Mouse (Mus musculus) layer of hippocampus, adult 8-10 months (tissue): ENCODE measurements around the gene Phf5a. TPM values are rescaled to one million over a fixed set of nuclear protein-coding genes. Genes with fewer than 3 reads are reported as not detected.
"Not testable (repeated sequence)": the region's sequence is repeated elsewhere in the genome, so short reads cannot be mapped to it uniquely, and the experiment has no call there.

Source experiments
- DNase-seq, 2 experiments: peaks; one replicate each; pipeline ENCODE4 v3.0.0; 2022; ENCODE audit warnings: low spot score in 2 of 2
- total RNA-seq, 4 experiments: library from RNA; stranded (reverse); gene quantifications; 2 replicates each; pipeline ENCODE4 v1.2.4; 2022

Phf5a gene
- 10 to 100 TPM; 35.7 to 44.3 (median 36.7) TPM for total RNA-seq

- DNase-seq = peak; percentile 79 to 83
Observed at GRCm38 (mm10) chr15:81871604-81872261, at the start of gene Phf5a. Gene Phf5a (minus strand): TSS chr15:81871911.

GRCm38 (mm10) chr15:81921255-81921654 is 49.5 kb upstream of the Phf5a start:
- no peak for DNase-seq

GRCm38 (mm10) chr15:81920546-81921217 is 49.0 kb upstream of the Phf5a start:
- DNase-seq = peak in 1 of 2 experiments; percentile 55

- DNase-seq = no peak
Observed at GRCm38 (mm10) chr15:81919062-81919461, 47.4 kb upstream of the Phf5a start.

- peak in 1 of 2 experiments; percentile 60 for DNase-seq
Observed at GRCm38 (mm10) chr15:81917621-81918463, 46.1 kb upstream of the Phf5a start.

- DNase-seq = no peak
Observed at GRCm38 (mm10) chr15:81917201-81917600, 45.5 kb upstream of the Phf5a start.

GRCm38 (mm10) chr15:81915663-81916062 is 44.0 kb upstream of the Phf5a start:
- no peak for DNase-seq

GRCm38 (mm10) chr15:81914668-81915067 is 43.0 kb upstream of the Phf5a start:
- no peak for DNase-seq

- DNase-seq = no peak
Observed at GRCm38 (mm10) chr15:81912498-81912897, 40.8 kb upstream of the Phf5a start.

GRCm38 (mm10) chr15:81908767-81909166 is 37.1 kb upstream of the Phf5a start:
- not testable (repeated sequence) for DNase-seq

- no peak for DNase-seq
Observed at GRCm38 (mm10) chr15:81907953-81908352, 36.2 kb upstream of the Phf5a start.

GRCm38 (mm10) chr15:81904939-81905338 is 33.2 kb upstream of the Phf5a start:
- DNase-seq = peak in 1 of 2 experiments; percentile 78

- no peak for DNase-seq
Observed at GRCm38 (mm10) chr15:81898751-81899150, 27.0 kb upstream of the Phf5a start.

GRCm38 (mm10) chr15:81897607-81898285 is 26.0 kb upstream of the Phf5a start:
- no peak for DNase-seq

- DNase-seq = peak in 1 of 2 experiments; percentile 54
Observed at GRCm38 (mm10) chr15:81896407-81896806, 24.7 kb upstream of the Phf5a start.

- no peak for DNase-seq
Observed at GRCm38 (mm10) chr15:81894002-81894401, 22.3 kb upstream of the Phf5a start.

GRCm38 (mm10) chr15:81891822-81892580 is 20.3 kb upstream of the Phf5a start:
- DNase-seq = no peak

- no peak for DNase-seq
Observed at GRCm38 (mm10) chr15:81891140-81891802, 19.6 kb upstream of the Phf5a start.

- DNase-seq = no peak
Observed at GRCm38 (mm10) chr15:81889175-81889574, 17.5 kb upstream of the Phf5a start.
